Mouse (Mus musculus) hindbrain, embryonic 16.5 days (tissue): Measurements from ENCODE around the gene Wdr62. TPM values are rescaled to one million over a fixed set of nuclear protein-coding genes. Genes with fewer than 3 reads are reported as not detected.
"Not testable (repeated sequence)": the region's sequence is repeated elsewhere in the genome, so short reads cannot be mapped to it uniquely, and the experiment has no call there.

Experiments used
- ATAC-seq: fragments of 200-750 bp; cut with Nextera tagmentation; 2 replicates; pipeline ENCODE4 v1.8.0; 2017; ENCODE audit warnings: moderate TSS enrichment, moderate library complexity
- H3K27ac ChIP-seq: fragments of 300-500 bp; sonication (generic); 2 replicates; pipeline ENCODE4 v1.5.1; 2014; ENCODE audit warnings: low read depth, mild to moderate bottlenecking, control low read depth, low read length, moderate library complexity
- H3K27me3 ChIP-seq: fragments of 300-500 bp; sonication (generic); replicated peaks from 2 replicates; pipeline ENCODE4 v1.6.1; 2014; ENCODE audit warnings: low read length; ENCODE audit not compliant: control insufficient read depth, insufficient read depth
- H3K36me3 ChIP-seq: fragments of 300-500 bp; sonication (generic); 2 replicates; pipeline ENCODE4 v1.6.1; 2014; ENCODE audit warnings: mild to moderate bottlenecking, low read length, moderate library complexity, mixed read lengths; ENCODE audit not compliant: control insufficient read depth, insufficient read depth
- H3K4me1 ChIP-seq: fragments of 300-500 bp; sonication (generic); 2 replicates; pipeline ENCODE4 v1.6.1; 2014; ENCODE audit warnings: low read depth, low read length; ENCODE audit not compliant: control insufficient read depth, insufficient read depth
- H3K4me2 ChIP-seq: fragments of 300-500 bp; sonication (generic); 2 replicates; pipeline ENCODE4 v1.6.1; 2014; ENCODE audit warnings: mild to moderate bottlenecking, low read length, control low read depth, moderate library complexity
- H3K4me3 ChIP-seq: fragments of 300-500 bp; sonication (generic); 2 replicates; pipeline ENCODE4 v1.5.1; 2014; ENCODE audit warnings: mild to moderate bottlenecking, low read length, control low read depth, moderate library complexity
- H3K9ac ChIP-seq: fragments of 300-500 bp; sonication (generic); 2 replicates; pipeline ENCODE4 v1.6.1; 2014; ENCODE audit warnings: low read depth, mild to moderate bottlenecking, control low read depth, low read length, moderate library complexity
- H3K9me3 ChIP-seq: fragments of 300-500 bp; sonication (generic); 2 replicates; pipeline ENCODE4 v1.6.1; 2014; ENCODE audit warnings: mild to moderate bottlenecking, low read length, moderate library complexity; ENCODE audit not compliant: control insufficient read depth
- WGBS: fragments of 180-500 bp; shearing (Covaris S2); extraction: QIAGEN DNeasy Blood & Tissue Kit; methylation state at CpG from one replicate; pipeline ENCODE4 v1.1.7; 2014; 5-methylcytosine and 5-hydroxymethylcytosine counted together
- polyA plus RNA-seq: library from polyadenylated mRNA; unstranded; fragments of >200 nt; fragmentation: Nextera tagmentation; extraction: Ambion mirVana; gene quantifications from 2 replicates; pipeline ENCODE4 v1.2.1, GENCODE M21; 2015

Gene Wdr62
- polyA plus RNA-seq, 1 experiment from 2014 or later = 3.9 TPM

DNA sequence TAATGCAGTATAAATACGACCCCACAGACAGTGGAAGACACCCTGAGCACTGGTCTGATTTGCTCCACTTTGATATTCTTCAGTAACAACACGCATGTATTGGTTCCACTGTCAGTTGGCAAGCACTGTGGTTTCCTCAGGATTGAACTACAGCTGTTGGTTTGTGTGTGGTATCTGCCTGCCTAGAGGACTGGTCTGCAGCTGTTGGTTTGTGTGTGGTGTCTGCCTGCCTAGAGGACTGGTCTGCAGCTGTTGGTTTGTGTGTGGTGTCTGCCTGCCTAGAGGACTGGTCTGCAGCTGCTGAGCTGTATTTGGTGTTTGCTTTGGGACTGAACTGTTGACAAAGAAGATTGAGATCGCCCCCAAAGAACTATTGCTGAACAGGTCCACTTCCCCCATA, 42.8 kb downstream of the Wdr62 start:
- ATAC-seq = not testable (repeated sequence)

DNA sequence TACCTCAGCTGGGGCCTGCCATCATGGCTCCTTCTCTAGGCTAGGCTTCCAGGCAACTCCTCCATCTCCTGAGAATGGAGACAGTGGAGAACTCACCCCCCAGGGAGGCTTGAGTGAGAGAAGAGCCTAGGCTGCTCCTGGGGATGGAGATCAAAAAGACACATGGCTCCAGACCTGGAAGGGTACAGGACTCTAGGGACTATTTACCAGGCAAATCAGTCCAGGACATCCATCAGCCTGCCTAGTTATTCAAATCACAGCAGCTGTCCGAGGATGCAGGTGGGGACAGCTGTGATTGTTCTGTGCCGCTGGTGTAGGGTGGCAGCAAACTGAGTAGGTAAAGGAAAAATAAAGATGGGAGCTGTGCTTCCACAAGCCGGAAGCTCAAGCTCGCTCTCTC, 44.6 kb downstream of the Wdr62 start, which contains the start of gene Ovol3:
Gene Ovol3 (minus strand): TSS at position 101 of the 400 bp plus-strand sequence.
- WGBS = 73% methylated on average over 4 of the region's 4 CpGs
- ATAC-seq = no peak
- Histone ChIP-seq H3K27me3 (no peaks in the 10 kb centered on the region), H3K4me2 (no peak within 1 kb of the TSS), H3K4me3 (no peak within 1 kb of the TSS), H3K9ac (no peak within 1 kb of the TSS), H3K27ac (no peak within 1 kb of the TSS), H3K36me3 (peaks cover 17% of the 10 kb centered on the region; the same call in 1 of the 2 replicates), H3K9me3 (no peaks in the 10 kb centered on the region), H3K4me1 (peaks cover 16% of the 10 kb centered on the region)

More for the DNA sequence above, 42.8 kb downstream of the Wdr62 start:
- H3K4me2 ChIP-seq, H3K27me3 ChIP-seq, H3K9me3 ChIP-seq, H3K27ac ChIP-seq, H3K9ac ChIP-seq, H3K4me3 ChIP-seq: not testable (repeated sequence)
- Histone ChIP-seq H3K36me3 (peaks cover 17% of the 10 kb centered on the region; the same call in 1 of the 2 replicates), H3K4me1 (peaks cover 11% of the 10 kb centered on the region)
- 89% methylated on average over 3 of the region's 3 CpGs for WGBS

DNA sequence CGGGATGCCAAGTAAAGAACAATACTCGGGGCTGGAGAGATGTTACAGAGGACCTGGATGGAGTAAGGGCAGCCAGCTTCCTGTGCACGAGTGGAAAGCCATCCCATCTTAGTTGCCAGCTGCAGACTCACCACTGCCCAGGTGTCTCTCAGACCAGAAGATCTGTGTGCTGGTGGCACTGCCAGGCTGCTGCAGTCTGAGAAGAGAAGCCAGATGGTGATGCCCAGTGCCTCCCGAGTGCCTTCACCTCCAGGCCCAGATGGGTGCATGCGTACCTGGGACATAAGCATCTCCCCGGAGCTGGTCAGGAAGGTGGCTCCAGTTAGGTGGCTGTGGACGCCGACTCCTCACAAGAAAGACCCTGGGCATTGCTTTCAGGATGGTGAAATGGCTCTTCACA, 45.1 kb downstream of the Wdr62 start:
- H3K9ac ChIP-seq = no peak overlapping the region
- peaks cover 18% of the 10 kb centered on the region for H3K4me1 ChIP-seq
- peaks cover 17% of the 10 kb centered on the region; the same call in 1 of the 2 replicates for H3K36me3 ChIP-seq
- WGBS = 92% methylated on average over 8 of the region's 8 CpGs
- no peaks in the 10 kb centered on the region for H3K27me3 ChIP-seq
- no peak overlapping the region for H3K27ac ChIP-seq
- no peak overlapping the region for H3K4me3 ChIP-seq
- no peak for ATAC-seq
- H3K9me3 ChIP-seq = no peaks in the 10 kb centered on the region
- no peak overlapping the region for H3K4me2 ChIP-seq

DNA sequence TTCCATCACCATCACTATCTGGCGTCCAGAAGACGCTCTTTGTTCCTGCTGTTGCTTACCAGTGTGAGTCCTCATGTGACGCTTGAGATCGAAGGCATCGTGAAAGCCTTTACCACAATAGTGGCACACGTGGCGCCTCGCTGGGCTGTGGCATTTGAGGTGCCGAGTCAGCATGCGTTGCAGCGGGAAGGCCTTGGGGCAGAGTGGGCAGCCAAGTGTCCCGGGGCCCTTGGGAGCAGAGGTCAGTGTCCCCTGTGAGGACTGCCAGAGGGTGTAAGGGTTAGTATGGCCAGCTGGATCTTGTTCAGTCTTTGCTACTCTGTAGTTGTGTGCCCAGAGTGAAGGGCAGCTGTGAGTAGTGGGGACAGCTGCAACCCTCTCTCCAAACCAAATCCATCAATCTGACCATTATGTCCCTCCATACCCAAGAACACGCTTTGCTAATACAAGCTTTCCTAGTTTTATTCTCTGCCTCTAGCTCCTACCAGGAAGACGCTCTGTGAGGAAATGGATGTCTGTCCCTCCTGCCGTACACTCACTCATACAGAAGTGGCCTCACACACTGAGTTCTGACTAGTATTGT, 45.9 kb downstream of the Wdr62 start:
- ATAC-seq = no peak
- no peak overlapping the region for H3K4me2 ChIP-seq
- H3K4me3 ChIP-seq = no peak overlapping the region
- no peak overlapping the region for H3K27ac ChIP-seq
- no peaks in the 10 kb centered on the region for H3K27me3 ChIP-seq
- peaks cover 17% of the 10 kb centered on the region; the same call in 1 of the 2 replicates for H3K36me3 ChIP-seq
- no peak overlapping the region for H3K9ac ChIP-seq
- H3K9me3 ChIP-seq = no peaks in the 10 kb centered on the region
- peaks cover 18% of the 10 kb centered on the region for H3K4me1 ChIP-seq
- WGBS = 94% methylated on average over 15 of the region's 15 CpGs

DNA sequence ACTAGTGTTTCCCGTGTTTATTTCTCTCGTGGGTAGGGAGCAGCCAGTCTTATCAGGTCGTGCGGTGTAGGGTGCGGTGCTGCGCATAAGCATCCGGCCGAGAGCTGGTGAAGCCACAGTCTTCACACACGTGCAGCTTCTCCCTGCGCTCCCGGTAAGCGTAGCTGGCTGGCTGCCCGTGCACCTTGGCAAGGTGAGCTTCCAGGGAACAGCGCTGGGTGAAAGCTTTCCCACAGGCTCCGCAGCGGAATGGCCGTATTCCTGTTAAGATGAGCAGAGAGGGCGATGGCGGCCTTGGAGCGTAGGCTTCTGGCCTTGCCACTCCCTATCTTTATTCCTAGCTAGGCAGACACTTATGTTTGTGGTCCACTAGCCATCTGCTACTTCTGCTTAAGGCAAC, 46.8 kb downstream of the Wdr62 start:
- Histone ChIP-seq H3K9ac (no peak overlapping the region), H3K27ac (no peak overlapping the region), H3K4me3 (no peak overlapping the region), H3K27me3 (no peaks in the 10 kb centered on the region), H3K4me2 (no peak overlapping the region), H3K36me3 (peaks cover 17% of the 10 kb centered on the region; the same call in 1 of the 2 replicates), H3K9me3 (no peaks in the 10 kb centered on the region), H3K4me1 (peaks cover 18% of the 10 kb centered on the region)
- WGBS = 90% methylated on average over 20 of the region's 20 CpGs
- no peak for ATAC-seq

DNA sequence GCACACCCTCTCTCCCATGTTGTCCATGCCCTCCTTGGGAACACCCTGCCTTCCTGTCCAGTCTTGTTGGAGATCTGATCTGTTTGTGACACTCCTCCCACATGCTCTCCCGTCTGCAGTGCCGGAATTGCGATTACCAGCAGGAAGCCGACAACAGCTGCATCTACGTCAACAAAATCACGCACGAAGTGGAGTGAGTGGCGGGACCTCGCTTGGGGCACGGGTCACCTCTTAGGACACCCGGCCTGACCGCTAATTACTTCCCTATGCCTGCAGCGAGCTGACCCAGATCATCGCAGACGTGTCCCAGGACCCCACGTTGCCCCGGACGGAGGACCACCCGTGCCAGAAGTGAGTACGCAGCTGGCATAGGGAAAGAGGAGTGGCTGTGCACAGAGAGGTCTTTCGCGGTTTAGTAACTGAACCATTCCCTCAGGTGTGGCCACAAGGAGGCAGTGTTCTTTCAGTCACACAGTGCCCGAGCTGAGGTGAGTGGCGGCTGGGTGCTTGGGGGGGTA, 47.5 kb downstream of the Wdr62 start:
- peak; percentile 10; the same call in 1 of the 2 replicates for ATAC-seq
- Histone ChIP-seq H3K4me2 (peak overlapping the region; percentile 78), H3K9me3 (no peaks in the 10 kb centered on the region), H3K36me3 (peaks cover 23% of the 10 kb centered on the region), H3K27ac (peak overlapping the region; percentile 98), H3K4me3 (peak overlapping the region; percentile 74), H3K9ac (peak overlapping the region; percentile 73), H3K4me1 (peaks cover 18% of the 10 kb centered on the region), H3K27me3 (no peaks in the 10 kb centered on the region)
- 4% methylated on average over 24 of the region's 24 CpGs for WGBS

DNA sequence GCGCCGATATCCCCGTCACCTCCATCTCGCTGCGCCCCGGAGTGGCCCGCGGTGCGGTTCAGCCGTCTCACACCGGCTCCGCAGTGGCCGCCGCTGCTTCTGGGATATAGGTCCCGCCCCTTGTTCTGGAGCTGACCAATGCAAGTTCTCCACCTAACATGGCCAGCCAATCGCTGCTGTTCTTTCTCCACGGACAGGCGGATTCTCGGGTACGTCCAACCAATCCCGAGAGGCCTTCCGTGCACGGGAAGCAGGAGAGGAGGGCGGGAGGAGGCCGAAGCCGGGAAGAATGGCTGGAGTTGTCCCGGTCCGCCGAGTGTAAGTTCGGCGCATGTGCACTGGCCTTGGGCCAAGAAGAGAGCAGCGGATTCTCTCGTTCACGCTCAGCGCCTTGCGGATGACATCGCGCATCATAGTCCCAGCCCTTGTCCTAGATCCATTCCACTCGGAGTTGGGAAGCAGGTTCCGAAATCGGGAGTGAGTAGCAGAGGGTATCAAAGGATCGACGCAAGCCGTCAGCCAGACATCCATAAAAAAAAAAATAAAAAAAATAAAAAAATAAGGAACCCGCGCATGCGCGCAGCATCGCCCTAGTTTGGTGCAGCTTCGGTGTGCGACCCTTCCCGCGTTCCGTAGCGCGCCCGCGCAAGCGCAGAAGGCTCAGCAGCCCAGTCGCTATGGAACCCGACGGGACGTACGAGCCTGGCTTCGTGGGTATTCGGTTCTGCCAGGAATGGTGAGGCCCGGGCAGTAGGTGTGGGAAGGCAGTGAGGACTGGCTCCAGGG, 48.4 kb downstream of the Wdr62 start, which contains the start of the genes Polr2i and Tbcb:
Gene Polr2i (plus strand): TSS at position 280 of the 786 bp plus-strand sequence.
Gene Tbcb (minus strand): TSS at position 604 of the 786 bp plus-strand sequence.
- Histone ChIP-seq H3K27ac (peak within 1 kb of the TSS; percentile 98), H3K4me1 (peaks cover 18% of the 10 kb centered on the region), H3K4me2 (peak within 1 kb of the TSS; percentile 78), H3K36me3 (peaks cover 27% of the 10 kb centered on the region), H3K4me3 (peak within 1 kb of the TSS; percentile 74), H3K9me3 (no peaks in the 10 kb centered on the region), H3K27me3 (no peaks in the 10 kb centered on the region), H3K9ac (peak within 1 kb of the TSS; percentile 73)
- ATAC-seq = peak; percentile 96
- under 1% methylated on average over 67 of the region's 67 CpGs for WGBS

DNA sequence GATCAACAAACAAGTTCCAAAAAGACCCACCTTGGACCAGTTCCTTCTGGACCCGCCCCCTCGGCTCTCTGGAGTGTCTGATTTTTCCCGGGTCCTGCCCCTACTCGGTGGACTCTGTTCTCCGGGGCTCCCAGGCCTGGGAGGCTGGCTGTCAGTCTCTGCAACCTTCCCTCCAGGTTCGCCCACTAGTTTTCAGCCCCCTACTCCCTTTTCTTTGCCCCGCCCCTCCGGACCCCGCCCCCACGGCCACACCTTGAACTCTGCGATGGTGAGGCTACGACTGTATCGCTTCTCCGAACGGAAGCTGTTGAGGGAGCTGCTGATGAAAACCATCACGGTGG, 48.9 kb downstream of the Wdr62 start:
- ATAC-seq = peak; percentile 50; the same call in 1 of the 2 replicates
- H3K9me3 ChIP-seq = no peaks in the 10 kb centered on the region
- H3K27ac ChIP-seq = peak overlapping the region; percentile 98
- H3K4me2 ChIP-seq = peak overlapping the region; percentile 70
- peak overlapping the region; percentile 73 for H3K9ac ChIP-seq
- H3K4me1 ChIP-seq = peaks cover 18% of the 10 kb centered on the region
- peaks cover 30% of the 10 kb centered on the region for H3K36me3 ChIP-seq
- H3K4me3 ChIP-seq = peak overlapping the region; percentile 74
- under 1% methylated on average over 15 of the region's 16 CpGs for WGBS
- no peaks in the 10 kb centered on the region for H3K27me3 ChIP-seq

DNA sequence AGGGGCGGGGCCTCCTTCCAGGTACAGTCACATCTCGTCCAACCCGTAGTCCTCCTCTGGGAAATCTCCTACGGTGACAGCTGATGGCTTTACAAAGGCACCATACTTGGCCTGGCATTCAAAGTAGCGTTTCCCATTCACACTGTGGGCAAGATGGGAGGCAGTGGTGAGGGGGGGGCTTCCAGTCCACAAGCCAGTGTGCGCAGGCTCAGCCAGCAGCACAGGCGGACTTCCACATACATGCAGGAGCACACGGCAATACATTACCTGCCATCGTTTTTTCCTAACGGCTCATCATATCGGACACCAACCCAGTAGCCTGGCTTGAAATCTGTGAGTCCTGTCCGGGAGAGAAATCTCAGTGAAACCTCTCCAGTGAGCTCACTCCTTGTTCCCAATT, 56.0 kb downstream of the Wdr62 start:
- 90% methylated on average over 12 of the region's 12 CpGs for WGBS
- peaks cover 38% of the 10 kb centered on the region for H3K36me3 ChIP-seq

More for the DNA sequence above, 56.0 kb downstream of the Wdr62 start:
- Histone ChIP-seq H3K27me3 (no peaks in the 10 kb centered on the region), H3K9me3 (no peaks in the 10 kb centered on the region), H3K4me3 (no peak overlapping the region), H3K27ac (no peak overlapping the region), H3K4me1 (peaks cover 8% of the 10 kb centered on the region), H3K9ac (no peak overlapping the region), H3K4me2 (no peak overlapping the region)
- no peak for ATAC-seq
